Mouse (Mus musculus): Measurements from ENCODE around the gene Agbl4. TPM values are rescaled to one million over a fixed set of nuclear protein-coding genes. Genes with fewer than 3 reads are reported as not detected.

Agbl4 gene
- polyA plus RNA-seq, 1 experiment from 2014 or later, result 2.3 TPM

GRCm38 (mm10) chr4:110641417-110641816 is 244.0 kb downstream of the Agbl4 start:
- Histone ChIP-seq H3K27me3 (replicated peaks) (no peaks in the 10 kb centered on the region), H3K4me3 (replicated peaks) (no peak overlapping the region), H3K4me2 (no peak overlapping the region), H3K36me3 (no peaks in the 10 kb centered on the region), H3K9me3 (replicated peaks) (no peaks in the 10 kb centered on the region), H3K4me1 (no peaks in the 10 kb centered on the region), H3K27ac (replicated peaks) (no peak overlapping the region), H3K9ac (replicated peaks) (no peak overlapping the region)
- WGBS, result 93% methylated on average over 3 of the region's 3 CpGs
- no peak for ATAC-seq (ENCODE audit: low FRiP score)

DNA sequence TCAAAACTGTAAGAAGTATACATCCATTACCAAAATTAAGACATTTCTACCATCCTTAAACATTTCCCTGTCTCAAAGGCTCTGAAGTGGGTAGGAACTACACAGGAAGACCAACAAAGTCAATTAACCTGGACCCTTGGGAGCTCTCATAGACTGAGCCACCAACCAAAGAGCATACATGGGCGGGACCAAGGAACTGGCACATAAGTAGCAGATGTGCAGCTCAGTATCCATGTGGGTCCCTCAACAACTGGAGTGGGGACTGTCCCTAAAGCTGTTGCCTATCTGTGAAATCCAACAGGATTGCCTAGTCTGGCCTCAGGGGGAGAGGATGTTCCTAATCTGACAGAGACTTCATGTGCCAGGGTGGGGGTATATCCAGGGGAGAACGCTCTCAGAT is 265.5 kb downstream of the Agbl4 start:
- Histone ChIP-seq H3K27me3 (replicated peaks) (no peaks in the 10 kb centered on the region), H3K27ac (replicated peaks) (no peak overlapping the region), H3K36me3 (no peaks in the 10 kb centered on the region), H3K4me3 (replicated peaks) (no peak overlapping the region), H3K9me3 (replicated peaks) (no peaks in the 10 kb centered on the region), H3K9ac (replicated peaks) (no peak overlapping the region), H3K4me2 (no peak overlapping the region), H3K4me1 (no peaks in the 10 kb centered on the region)
- WGBS, result 81% methylated on average over 2 of the region's 2 CpGs
- ATAC-seq (ENCODE audit: low FRiP score), result no peak

- no peak for ATAC-seq (ENCODE audit: low FRiP score)
- H3K36me3 ChIP-seq, result no peaks in the 10 kb centered on the region
- no peak overlapping the region for H3K9ac ChIP-seq (replicated peaks)
- H3K4me1 ChIP-seq, result no peaks in the 10 kb centered on the region
- no peak overlapping the region for H3K4me2 ChIP-seq
- no peak overlapping the region for H3K4me3 ChIP-seq (replicated peaks)
- H3K27me3 ChIP-seq (replicated peaks), result no peaks in the 10 kb centered on the region
- H3K27ac ChIP-seq (replicated peaks), result no peak overlapping the region
- H3K9me3 ChIP-seq (replicated peaks), result no peaks in the 10 kb centered on the region
- 69% methylated on average over 1 of the region's 1 CpGs for WGBS
These were observed 276.7 kb downstream of the Agbl4 start for GRCm38 (mm10) chr4:110674121-110674520.

- WGBS, result 40% methylated on average over 1 of the region's 1 CpGs
- peak; percentile 75 for ATAC-seq (ENCODE audit: low FRiP score)
- Histone ChIP-seq H3K9ac (replicated peaks) (no peak overlapping the region), H3K27me3 (replicated peaks) (no peaks in the 10 kb centered on the region), H3K4me1 (no peaks in the 10 kb centered on the region), H3K27ac (replicated peaks) (no peak overlapping the region), H3K36me3 (no peaks in the 10 kb centered on the region), H3K4me3 (replicated peaks) (no peak overlapping the region), H3K4me2 (no peak overlapping the region), H3K9me3 (replicated peaks) (no peaks in the 10 kb centered on the region)
These were observed 337.7 kb downstream of the Agbl4 start for GRCm38 (mm10) chr4:110735141-110735540.

- Histone ChIP-seq H3K27ac (replicated peaks) (no peak overlapping the region), H3K4me2 (no peak overlapping the region), H3K9ac (replicated peaks) (no peak overlapping the region), H3K27me3 (replicated peaks) (no peaks in the 10 kb centered on the region), H3K4me1 (no peaks in the 10 kb centered on the region), H3K4me3 (replicated peaks) (no peak overlapping the region), H3K9me3 (replicated peaks) (no peaks in the 10 kb centered on the region), H3K36me3 (no peaks in the 10 kb centered on the region)
- 85% methylated on average over 2 of the region's 2 CpGs for WGBS
- no peak for ATAC-seq (ENCODE audit: low FRiP score)
These were observed 360.5 kb downstream of the Agbl4 start for GRCm38 (mm10) chr4:110757941-110758340.

DNA sequence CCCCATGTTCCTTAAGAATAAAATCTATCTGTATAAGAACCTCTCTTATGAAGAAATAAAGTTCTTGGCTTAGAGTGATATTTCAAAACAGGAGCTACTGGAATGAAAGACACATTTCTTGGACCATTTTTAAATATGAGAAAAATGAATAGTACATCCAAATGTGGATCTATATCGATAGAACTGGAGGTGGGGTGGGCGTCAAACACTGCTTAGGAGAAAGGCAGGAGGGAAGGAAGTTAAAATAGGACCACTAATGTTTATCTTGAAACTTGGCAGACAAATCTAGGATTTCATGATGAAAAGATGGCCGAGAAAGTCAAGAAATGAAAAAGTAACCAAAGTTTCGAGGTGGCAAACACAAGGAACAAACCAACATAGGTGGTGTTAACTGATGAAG is 391.1 kb downstream of the Agbl4 start:
- H3K27me3 ChIP-seq (replicated peaks), result no peaks in the 10 kb centered on the region
- H3K4me1 ChIP-seq, result no peaks in the 10 kb centered on the region
- H3K9ac ChIP-seq (replicated peaks), result no peak overlapping the region
- no peak for ATAC-seq (ENCODE audit: low FRiP score)
- no peak overlapping the region for H3K27ac ChIP-seq (replicated peaks)
- H3K4me2 ChIP-seq, result no peak overlapping the region
- H3K4me3 ChIP-seq (replicated peaks), result no peak overlapping the region
- H3K36me3 ChIP-seq, result no peaks in the 10 kb centered on the region
- H3K9me3 ChIP-seq (replicated peaks), result no peaks in the 10 kb centered on the region
- WGBS, result 84% methylated on average over 4 of the region's 4 CpGs

DNA sequence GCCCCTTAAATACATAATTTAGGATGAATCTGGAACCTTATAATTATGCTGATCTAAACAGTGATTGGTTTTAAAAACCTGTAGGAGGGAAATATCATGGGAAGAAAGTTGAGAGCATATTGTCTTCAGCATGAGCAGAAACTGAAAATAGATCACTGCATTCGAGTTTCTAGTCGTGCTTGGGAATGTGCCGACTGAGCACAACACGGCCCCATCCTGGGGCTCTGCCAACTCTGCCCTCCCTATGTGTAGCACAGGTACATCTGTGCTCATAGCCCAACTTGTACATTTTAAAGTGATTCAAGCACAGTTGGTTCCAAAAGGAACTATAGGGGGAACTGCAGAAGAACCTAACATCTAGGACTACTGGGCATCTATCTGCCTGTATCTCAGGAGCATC is 402.4 kb downstream of the Agbl4 start:
- Histone ChIP-seq H3K9me3 (replicated peaks) (no peaks in the 10 kb centered on the region), H3K9ac (replicated peaks) (no peak overlapping the region), H3K27ac (replicated peaks) (no peak overlapping the region), H3K4me3 (replicated peaks) (no peak overlapping the region), H3K27me3 (replicated peaks) (no peaks in the 10 kb centered on the region), H3K4me1 (no peaks in the 10 kb centered on the region), H3K36me3 (no peaks in the 10 kb centered on the region), H3K4me2 (no peak overlapping the region)
- no peak for ATAC-seq (ENCODE audit: low FRiP score)
- 91% methylated on average over 4 of the region's 4 CpGs for WGBS

GRCm38 (mm10) chr4:110810947-110811346 is 413.5 kb downstream of the Agbl4 start:
- ATAC-seq (ENCODE audit: low FRiP score), result no peak
- Histone ChIP-seq H3K36me3 (no peaks in the 10 kb centered on the region), H3K27me3 (replicated peaks) (no peaks in the 10 kb centered on the region), H3K4me2 (no peak overlapping the region), H3K4me3 (replicated peaks) (no peak overlapping the region), H3K9me3 (replicated peaks) (no peaks in the 10 kb centered on the region), H3K27ac (replicated peaks) (no peak overlapping the region), H3K4me1 (no peaks in the 10 kb centered on the region), H3K9ac (replicated peaks) (no peak overlapping the region)
- 80% methylated on average over 1 of the region's 1 CpGs for WGBS

DNA sequence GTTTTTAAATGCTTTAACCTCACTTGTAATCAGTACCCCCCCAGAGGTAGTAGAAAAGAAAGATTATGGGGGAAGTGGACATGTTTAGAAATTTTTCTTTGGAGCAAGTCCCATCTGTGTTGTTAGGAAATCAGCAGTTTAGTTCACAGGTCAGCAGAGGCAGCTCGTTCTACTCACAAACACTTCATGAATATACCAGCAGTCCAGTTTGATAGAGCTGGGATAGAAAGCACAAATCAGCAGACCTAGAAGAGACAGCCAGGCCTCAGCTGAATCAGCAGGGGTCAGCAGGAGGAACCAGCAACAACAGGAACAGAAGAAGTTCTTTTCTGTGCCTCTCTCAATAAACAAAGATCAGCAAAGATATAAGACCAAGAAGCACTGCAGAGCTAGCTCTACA is 435.3 kb downstream of the Agbl4 start:
- 74% methylated on average over 1 of the region's 1 CpGs for WGBS
- no peak for ATAC-seq (ENCODE audit: low FRiP score)
- Histone ChIP-seq H3K9ac (replicated peaks) (no peak overlapping the region), H3K4me2 (no peak overlapping the region), H3K27me3 (replicated peaks) (no peaks in the 10 kb centered on the region), H3K4me1 (no peaks in the 10 kb centered on the region), H3K4me3 (replicated peaks) (no peak overlapping the region), H3K27ac (replicated peaks) (no peak overlapping the region), H3K9me3 (replicated peaks) (no peaks in the 10 kb centered on the region), H3K36me3 (no peaks in the 10 kb centered on the region)

GRCm38 (mm10) chr4:110879719-110880443 is 482.4 kb downstream of the Agbl4 start:
- Histone ChIP-seq H3K4me3 (replicated peaks) (no peak overlapping the region), H3K4me2 (no peak overlapping the region), H3K9me3 (replicated peaks) (no peaks in the 10 kb centered on the region), H3K36me3 (no peaks in the 10 kb centered on the region), H3K27me3 (replicated peaks) (no peaks in the 10 kb centered on the region), H3K4me1 (no peaks in the 10 kb centered on the region), H3K27ac (replicated peaks) (no peak overlapping the region), H3K9ac (replicated peaks) (no peak overlapping the region)
- WGBS, result 67% methylated on average over 2 of the region's 2 CpGs
- peak; percentile 72; the same call in 1 of the 2 replicates for ATAC-seq (ENCODE audit: low FRiP score)

DNA sequence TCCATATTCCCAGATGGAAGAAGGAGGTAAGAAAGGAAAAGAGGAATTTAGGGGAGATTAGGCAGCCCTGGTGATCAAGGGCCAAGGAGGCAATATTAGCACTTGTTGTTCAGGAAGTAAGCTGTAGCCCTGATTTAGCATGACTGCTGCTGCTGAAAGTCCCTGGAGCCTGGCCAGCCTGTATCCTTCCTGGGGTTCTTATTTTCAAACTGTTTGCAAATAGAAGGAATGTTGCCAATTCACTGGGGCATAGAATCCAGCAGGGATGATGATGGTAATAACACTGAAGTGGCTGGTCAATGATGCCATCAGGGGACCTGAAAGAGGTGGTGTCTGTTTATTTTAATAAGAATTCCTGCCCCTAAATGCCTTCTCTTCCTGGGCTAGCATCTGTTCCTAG is 518.6 kb downstream of the Agbl4 start:
- H3K27me3 ChIP-seq (replicated peaks), result no peaks in the 10 kb centered on the region
- ATAC-seq (ENCODE audit: low FRiP score), result no peak
- H3K9ac ChIP-seq (replicated peaks), result no peak overlapping the region
- no peaks in the 10 kb centered on the region for H3K36me3 ChIP-seq
- no peak overlapping the region for H3K4me3 ChIP-seq (replicated peaks)
- no peaks in the 10 kb centered on the region for H3K9me3 ChIP-seq (replicated peaks)
- H3K4me2 ChIP-seq, result no peak overlapping the region
- H3K4me1 ChIP-seq, result no peaks in the 10 kb centered on the region
- H3K27ac ChIP-seq (replicated peaks), result no peak overlapping the region

DNA sequence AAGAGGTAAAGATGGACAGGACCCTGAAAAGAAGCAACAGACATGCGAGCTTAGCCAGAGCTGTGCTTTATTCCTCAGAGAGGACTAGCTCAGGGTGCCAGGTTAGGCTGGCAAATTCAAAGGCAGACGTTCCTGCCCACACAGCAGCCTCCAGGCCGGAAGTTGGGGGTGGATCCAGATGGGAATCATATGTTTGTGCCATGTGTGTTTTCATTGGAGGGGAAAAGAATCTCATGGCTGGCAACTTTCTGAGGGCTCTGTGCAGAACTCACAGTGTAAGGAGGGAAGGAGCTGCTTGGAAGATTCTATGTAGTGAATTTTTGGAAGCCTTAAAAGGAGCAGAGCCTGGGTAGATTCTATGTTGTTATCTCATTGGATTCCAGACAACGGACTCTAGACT is 519.1 kb downstream of the Agbl4 start:
- Histone ChIP-seq H3K9me3 (replicated peaks) (no peaks in the 10 kb centered on the region), H3K27me3 (replicated peaks) (no peaks in the 10 kb centered on the region), H3K9ac (replicated peaks) (no peak overlapping the region), H3K4me1 (no peaks in the 10 kb centered on the region), H3K4me2 (no peak overlapping the region), H3K36me3 (no peaks in the 10 kb centered on the region), H3K4me3 (replicated peaks) (no peak overlapping the region), H3K27ac (replicated peaks) (no peak overlapping the region)
- 51% methylated on average over 4 of the region's 4 CpGs for WGBS
- no peak for ATAC-seq (ENCODE audit: low FRiP score)

DNA sequence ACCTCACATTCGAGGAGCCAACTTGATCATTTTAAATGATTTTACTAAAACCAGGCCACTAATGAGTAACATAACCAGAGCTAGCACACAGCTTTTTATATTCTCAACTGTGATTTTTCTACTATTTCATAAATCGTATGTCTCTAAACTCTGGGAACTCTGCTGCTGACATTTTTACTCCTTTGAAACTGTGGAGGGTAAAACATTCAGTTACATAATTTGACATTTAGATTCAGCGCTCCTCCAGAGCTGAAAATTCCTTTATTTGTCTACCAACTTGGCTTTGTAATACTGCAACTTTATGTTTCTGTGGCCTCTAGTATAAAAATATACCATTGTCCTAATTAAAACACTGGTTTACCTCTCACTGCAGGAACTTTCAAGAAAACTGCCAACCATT is 523.6 kb downstream of the Agbl4 start:
- H3K27me3 ChIP-seq (replicated peaks), result no peaks in the 10 kb centered on the region
- ATAC-seq (ENCODE audit: low FRiP score), result no peak
- no peaks in the 10 kb centered on the region for H3K9me3 ChIP-seq (replicated peaks)
- H3K36me3 ChIP-seq, result no peaks in the 10 kb centered on the region
- H3K4me1 ChIP-seq, result no peaks in the 10 kb centered on the region
- H3K4me3 ChIP-seq (replicated peaks), result no peak overlapping the region
- no peak overlapping the region for H3K27ac ChIP-seq (replicated peaks)
- H3K4me2 ChIP-seq, result no peak overlapping the region
- 92% methylated on average over 3 of the region's 3 CpGs for WGBS
- no peak overlapping the region for H3K9ac ChIP-seq (replicated peaks)
